Mouse (Mus musculus) hematopoietic multipotent progenitor cell, adult 10-12 weeks (in vitro differentiated cells): Measurements from ENCODE around the gene Plin2. TPM values are rescaled to one million over a fixed set of nuclear protein-coding genes. Genes with fewer than 3 reads are reported as not detected.

ENCODE experiments used
- polyA plus RNA-seq: library from polyadenylated mRNA; stranded (reverse); fragments of >175 nt; gene quantifications from 2 replicates; pipeline ENCODE4 v1.2.3, GENCODE M21; 2012; ENCODE audit warnings: low replicate concordance

Gene Plin2
- polyA plus RNA-seq = 8.3 and 10.7 TPM in 2 replicates

GRCm38 (mm10) chr4:86669780-86670201, at the start of gene Plin2:
TSS of gene Plin2 (minus strand) at chr4:86670060.

GRCm38 (mm10) chr4:86611524-86612288, 58.2 kb downstream of the Plin2 start, which contains the start of gene Haus6:
TSS of gene Haus6 (minus strand) at chr4:86612055.

Other genes with a start within 250 kb of the Plin2 start
- 0.09 TPM in 1 of 2 replicates, not detected in the other for gene Saxo1, start 111.7 kb downstream of the Plin2 start, polyA plus RNA-seq
- gene Rraga, start 94.4 kb downstream of the Plin2 start, polyA plus RNA-seq = 54.9 and 57.0 TPM in 2 replicates
- 11.3 and 24.8 TPM in 2 replicates for gene Haus6, start 58.0 kb downstream of the Plin2 start, polyA plus RNA-seq
- 3.8 and 6.6 TPM in 2 replicates for gene Dennd4c, start 78.5 kb upstream of the Plin2 start, polyA plus RNA-seq
- 155 and 374 TPM in 2 replicates for gene Rps6, start 187.4 kb upstream of the Plin2 start, polyA plus RNA-seq
- gene Acer2, start 204.3 kb upstream of the Plin2 start, polyA plus RNA-seq = 0.57 and 0.89 TPM in 2 replicates